Mouse (Mus musculus) frontal cortex, postnatal 10 days (tissue): ENCODE data around the gene Aspm.

Source experiments
- DNase-seq, 2 experiments: peaks; one replicate each; pipeline ENCODE4 v3.0.0; 2022; ENCODE audit warnings: low spot score in 2 of 2, mixed read lengths in 1 of 2

Gene Aspm

GRCm38 (mm10) chr1:139501258-139501752 is 46.7 kb downstream of the Aspm start, which contains the start of gene F13b:
TSS of gene F13b (plus strand) at chr1:139501702.
- no peak for DNase-seq

- no peak for DNase-seq
Observed at GRCm38 (mm10) chr1:139514556-139514955, 60.0 kb downstream of the Aspm start.
